8 mouse cellular contexts compared by ENCODE assay signal in genomic region chr7:145031275-145031674, GRCm38 (mm10).
A peak's percentile ranks its signal among the peaks of the same experiment; 100 is the strongest.
DNase-seq lines count a peak whose midpoint lies in the region; ATAC-seq and TF ChIP-seq lines count a peak whose summit lies in the region.

No protein-coding gene starts in this region.

- peak overlapping the region; percentile 73 for H3K4me2 ChIP-seq in lung, embryonic 16.5 days (ENCODE audit: low read depth, low read length)
- peak overlapping the region; percentile 69 for H3K4me2 ChIP-seq in forebrain, postnatal 0 days (ENCODE audit: low read depth)
- H3K4me2 ChIP-seq in limb, embryonic 15.5 days, result peak overlapping the region; percentile 84
- peak overlapping the region; percentile 66 for H3K4me2 ChIP-seq in stomach, embryonic 14.5 days (replicated peaks; ENCODE audit: low read depth, low read length)

- no peak for TF ChIP-seq CTCF in forebrain, postnatal 0 days (IDR thresholded peaks at IDR 0.05; ENCODE audit: low read depth)

- WGBS in lung, embryonic 16.5 days, result 6% methylated on average over 7 of the region's 7 CpGs
- 9% methylated on average over 7 of the region's 7 CpGs for WGBS in forebrain, postnatal 0 days
- 11% methylated on average over 7 of the region's 7 CpGs for WGBS in limb, embryonic 15.5 days
- 11% methylated on average over 7 of the region's 7 CpGs for WGBS in stomach, embryonic 14.5 days

- H3K36me3 ChIP-seq in lung, embryonic 16.5 days (ENCODE audit: control insufficient read depth, insufficient read depth, low read length), result no peaks in the 10 kb centered on the region
- H3K36me3 ChIP-seq in forebrain, postnatal 0 days (ENCODE audit: insufficient read depth), result no peaks in the 10 kb centered on the region
- no peaks in the 10 kb centered on the region for H3K36me3 ChIP-seq in limb, embryonic 15.5 days
- H3K36me3 ChIP-seq in stomach, embryonic 14.5 days (ENCODE audit: control insufficient read depth, insufficient read depth, low read length), result no peaks in the 10 kb centered on the region

- H3K27me3 ChIP-seq in lung, embryonic 16.5 days (ENCODE audit: control insufficient read depth, insufficient read depth, low read depth, low read length), result no peaks in the 10 kb centered on the region
- H3K27me3 ChIP-seq in forebrain, postnatal 0 days (ENCODE audit: insufficient read depth, low read length), result peaks cover 4% of the 10 kb centered on the region; the same call in 1 of the 2 replicates
- H3K27me3 ChIP-seq in limb, embryonic 15.5 days, result no peaks in the 10 kb centered on the region
- no peaks in the 10 kb centered on the region for H3K27me3 ChIP-seq in stomach, embryonic 14.5 days (ENCODE audit: control insufficient read depth, insufficient read depth, low read length)

- peaks cover 17% of the 10 kb centered on the region for H3K4me1 ChIP-seq in lung, embryonic 16.5 days (replicated peaks; ENCODE audit: control insufficient read depth, insufficient read depth, low read length)
- peaks cover 4% of the 10 kb centered on the region for H3K4me1 ChIP-seq in forebrain, postnatal 0 days (ENCODE audit: insufficient read depth)
- H3K4me1 ChIP-seq in limb, embryonic 15.5 days, result peaks cover 16% of the 10 kb centered on the region
- 0 out of 2 replicates have a peak, but pooled peaks cover 7% of the 10 kb centered on the region for H3K4me1 ChIP-seq in stomach, embryonic 14.5 days (ENCODE audit: control insufficient read depth, insufficient read depth, low read length)

- peak overlapping the region; percentile 45; the same call in 1 of the 2 replicates for H3K27ac ChIP-seq in lung, embryonic 16.5 days (ENCODE audit: low read length)
- no peak overlapping the region for H3K27ac ChIP-seq in forebrain, postnatal 0 days (ENCODE audit: low read depth, low read length)
- H3K27ac ChIP-seq in limb, embryonic 15.5 days, result peak overlapping the region; percentile 82; the same call in 1 of the 2 replicates
- no peak overlapping the region for H3K27ac ChIP-seq in stomach, embryonic 14.5 days (ENCODE audit: low read length)

- peak; percentile 29 for ATAC-seq in lung, embryonic 16.5 days (ENCODE audit: low read depth)
- ATAC-seq in forebrain, postnatal 0 days, result no peak
- 0 out of 2 replicates have a peak, but pooled peaks have one; percentile 1 for ATAC-seq in limb, embryonic 15.5 days (ENCODE audit: insufficient number of reproducible peaks, low FRiP score, low TSS enrichment, low read depth)
- ATAC-seq in stomach, embryonic 14.5 days (ENCODE audit: insufficient number of reproducible peaks, insufficient read depth, low FRiP score, low read depth), result peak; percentile 4; the same call in 1 of the 2 replicates
- no peak for ATAC-seq in erythroblast, adult 5-6 weeks (replicated peaks; ENCODE audit: low FRiP score, poor library complexity, severe bottlenecking)

- H3K9ac ChIP-seq in lung, embryonic 16.5 days (ENCODE audit: low read length), result peak overlapping the region; percentile 36; the same call in 1 of the 2 replicates
- H3K9ac ChIP-seq in forebrain, postnatal 0 days, result no peak overlapping the region
- no peak overlapping the region for H3K9ac ChIP-seq in limb, embryonic 15.5 days
- H3K9ac ChIP-seq in stomach, embryonic 14.5 days (replicated peaks; ENCODE audit: low read depth, low read length), result no peak overlapping the region

- no peak for DNase-seq in lung, postnatal 4 days
- DNase-seq in forebrain, postnatal 0 days, result no peak
- no peak for DNase-seq in frontal cortex, adult 2 months (ENCODE audit: extremely low spot score in 1 of 2, low spot score in 1 of 2)
- DNase-seq in adrenal gland, adult (ENCODE audit: inconsistent age in 2 of 2, low spot score in 1 of 2), result no peak

- no peaks in the 10 kb centered on the region for H3K9me3 ChIP-seq in lung, embryonic 16.5 days (ENCODE audit: control insufficient read depth, low read length)
- H3K9me3 ChIP-seq in forebrain, postnatal 0 days (ENCODE audit: low read length), result no peaks in the 10 kb centered on the region
- H3K9me3 ChIP-seq in limb, embryonic 15.5 days, result no peaks in the 10 kb centered on the region
- no peaks in the 10 kb centered on the region for H3K9me3 ChIP-seq in stomach, embryonic 14.5 days (ENCODE audit: control insufficient read depth, low read depth, low read length)

- H3K4me3 ChIP-seq in lung, embryonic 16.5 days (ENCODE audit: low read length), result peak overlapping the region; percentile 40
- peak overlapping the region; percentile 33 for H3K4me3 ChIP-seq in forebrain, postnatal 0 days (ENCODE audit: low read depth, low read length)
- peak overlapping the region; percentile 39 for H3K4me3 ChIP-seq in limb, embryonic 15.5 days
- H3K4me3 ChIP-seq in stomach, embryonic 14.5 days (ENCODE audit: low read depth, low read length), result peak overlapping the region; percentile 24

Comparison
In these comparisons a context has a peak if more than half of its experiments do, and no peak if none do; other contexts are left out.
1. ATAC-seq: peak in lung, embryonic 16.5 days (single experiment), limb, embryonic 15.5 days (single experiment) and stomach, embryonic 14.5 days (single experiment); none in forebrain, postnatal 0 days (single experiment) and erythroblast, adult 5-6 weeks (single experiment).
2. H3K27ac ChIP-seq: peak in lung, embryonic 16.5 days (single experiment) and limb, embryonic 15.5 days (single experiment); none in forebrain, postnatal 0 days (single experiment) and stomach, embryonic 14.5 days (single experiment).
3. Peak in every context shown above with its lines, with median percentiles within 50 percentile points of each other: H3K4me2 ChIP-seq and H3K4me3 ChIP-seq.